Mouse (Mus musculus) ES-E14 (cell line): ENCODE results near the gene Olfr318.

Experiments
- CHD2 ChIP-seq: IDR thresholded peaks from 2 replicates; pipeline ENCODE4 v1.6.1; 2014; ENCODE audit warnings: mild to moderate bottlenecking, low read depth, low read length, inconsistent platforms
- HCFC1 ChIP-seq: IDR thresholded peaks from 2 replicates; pipeline ENCODE4 v1.6.1; 2012; ENCODE audit warnings: low read length, inconsistent platforms, borderline replicate concordance; ENCODE audit not compliant: insufficient read depth
- MAFK ChIP-seq: IDR thresholded peaks from 2 replicates; pipeline ENCODE4 v1.6.1; 2014; ENCODE audit warnings: mild to moderate bottlenecking, low read depth, low read length, inconsistent platforms; ENCODE audit not compliant: insufficient read depth
- ZC3H11A ChIP-seq: IDR thresholded peaks from 2 replicates; pipeline ENCODE4 v1.6.1; 2012; ENCODE audit warnings: low read depth, mild to moderate bottlenecking, inconsistent platforms, low read length, borderline replicate concordance
- ZNF384 ChIP-seq: IDR thresholded peaks from 2 replicates; pipeline ENCODE4 v1.6.1; 2012; ENCODE audit warnings: low read depth, low read length, inconsistent platforms

DNA sequence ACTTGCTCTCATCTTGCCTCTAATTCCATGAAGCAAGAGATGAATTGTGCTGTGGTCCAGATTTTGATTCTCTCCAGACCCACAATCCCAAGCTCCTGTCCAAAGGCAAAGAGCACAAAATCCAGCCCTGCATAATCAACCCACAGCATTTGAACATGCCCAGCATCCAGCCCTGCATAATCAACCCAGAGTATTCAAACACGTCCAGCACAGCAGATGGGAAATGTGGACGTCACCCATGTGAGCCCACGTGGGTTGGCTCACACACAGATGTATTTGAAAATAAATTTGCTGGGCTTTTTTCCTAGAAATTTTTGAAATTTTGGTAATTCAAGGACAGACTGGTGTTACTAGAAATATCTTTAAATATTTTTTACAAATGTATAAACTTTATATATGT lies 9.6 kb upstream of the Olfr318 start:
- TF ChIP-seq ZNF384 = no peak
- TF ChIP-seq CHD2 = no peak
- no peak for TF ChIP-seq MAFK
- TF ChIP-seq HCFC1 = no peak
- TF ChIP-seq ZC3H11A = no peak
